In genomic region chr11:105524400-105524799, GRCm38 (mm10) we compare ENCODE assay signal across 19 mouse cellular contexts.
A peak's percentile ranks its signal among the peaks of the same experiment; 100 is the strongest.
DNase-seq lines count a peak whose midpoint lies in the region; ATAC-seq and TF ChIP-seq lines count a peak whose summit lies in the region.
"Had no signal": no experiment of that assay in that cellular context is flagged by ENCODE, and none has a peak within 500 bp of the region (broad histone marks: within the 10 kb centered on the region; RNA-seq: fewer than 3 reads in every experiment).

No protein-coding gene starts in this region.

- no peaks in the 10 kb centered on the region for H3K36me3 ChIP-seq in forebrain, embryonic 12.5 days (replicated peaks)
- no peaks in the 10 kb centered on the region for H3K36me3 ChIP-seq in forebrain, postnatal 0 days (ENCODE audit: insufficient read depth)
- H3K36me3 ChIP-seq in midbrain, embryonic 10.5 days, result no peaks in the 10 kb centered on the region
- H3K36me3 ChIP-seq in midbrain, postnatal 0 days (ENCODE audit: insufficient read depth, low read length), result no peaks in the 10 kb centered on the region
- no peaks in the 10 kb centered on the region for H3K36me3 ChIP-seq in hindbrain, embryonic 13.5 days
- H3K36me3 ChIP-seq: embryonic facial prominence, embryonic 12.5 days had no signal

- no peak overlapping the region for H3K4me2 ChIP-seq in forebrain, embryonic 12.5 days
- H3K4me2 ChIP-seq in forebrain, postnatal 0 days (ENCODE audit: low read depth), result no peak overlapping the region
- H3K4me2 ChIP-seq in midbrain, postnatal 0 days (ENCODE audit: low read depth, low read length, poor library complexity, severe bottlenecking), result no peak overlapping the region
- 0 out of 2 replicates have a peak overlapping the region, but pooled peaks have one; percentile 4 for H3K4me2 ChIP-seq in hindbrain, embryonic 13.5 days
- H3K4me2 ChIP-seq: embryonic facial prominence, embryonic 12.5 days; liver, embryonic 11.5 days; lung, embryonic 14.5 days had no signal

- no peak for DNase-seq in forebrain, postnatal 0 days
- peak; percentile 26 for DNase-seq in midbrain, embryonic 10.5 days (ENCODE audit: low spot score)
- no peak for DNase-seq in midbrain, postnatal 0 days (ENCODE audit: low spot score)
- DNase-seq in retina, postnatal 1 day, result peak; percentile 79
- no peak for DNase-seq in spleen, postnatal 10 days (ENCODE audit: low spot score in 2 of 2)
- DNase-seq in thymus, postnatal 10 days (ENCODE audit: low spot score in 2 of 2), result no peak
- DNase-seq: adrenal gland, postnatal 25 days; cerebellum, adult 9-11 months; heart, adult 18-20 months; layer of hippocampus, adult 9-11 months; lung, embryonic 14.5 days; thymus, adult 2 months had no signal

- H3K27ac ChIP-seq in forebrain, embryonic 12.5 days, result 0 out of 2 replicates have a peak overlapping the region, but pooled peaks have one; percentile 36
- no peak overlapping the region for H3K27ac ChIP-seq in forebrain, postnatal 0 days (ENCODE audit: low read depth, low read length)
- H3K27ac ChIP-seq in midbrain, embryonic 10.5 days (replicated peaks), result 0 out of 2 replicates have a peak overlapping the region, but pooled peaks have one; percentile 59
- no peak overlapping the region for H3K27ac ChIP-seq in midbrain, postnatal 0 days (ENCODE audit: low read depth, low read length)
- peak overlapping the region; percentile 55; the same call in 1 of the 2 replicates for H3K27ac ChIP-seq in hindbrain, embryonic 13.5 days
- H3K27ac ChIP-seq: embryonic facial prominence, embryonic 12.5 days; kidney, postnatal 0 days had no signal

- no peaks in the 10 kb centered on the region for H3K27me3 ChIP-seq in forebrain, embryonic 12.5 days
- no peaks in the 10 kb centered on the region for H3K27me3 ChIP-seq in forebrain, postnatal 0 days (ENCODE audit: insufficient read depth, low read length)
- H3K27me3 ChIP-seq in midbrain, embryonic 10.5 days (ENCODE audit: low read depth, poor library complexity, severe bottlenecking), result no peaks in the 10 kb centered on the region
- no peaks in the 10 kb centered on the region for H3K27me3 ChIP-seq in midbrain, postnatal 0 days (ENCODE audit: insufficient read depth, low read length)
- no peaks in the 10 kb centered on the region for H3K27me3 ChIP-seq in hindbrain, embryonic 13.5 days
- H3K27me3 ChIP-seq: CH12.LX; embryonic facial prominence, embryonic 12.5 days had no signal

- WGBS in forebrain, embryonic 12.5 days, result 48% methylated on average over 8 of the region's 8 CpGs
- 38% methylated on average over 8 of the region's 8 CpGs for WGBS in forebrain, postnatal 0 days
- 61% methylated on average over 8 of the region's 8 CpGs for WGBS in midbrain, embryonic 10.5 days
- 35% methylated on average over 8 of the region's 8 CpGs for WGBS in midbrain, postnatal 0 days
- WGBS in hindbrain, embryonic 13.5 days, result 15% methylated on average over 8 of the region's 8 CpGs

- peaks cover 16% of the 10 kb centered on the region; the same call in 1 of the 2 replicates for H3K4me1 ChIP-seq in forebrain, embryonic 12.5 days
- H3K4me1 ChIP-seq in forebrain, postnatal 0 days (ENCODE audit: insufficient read depth), result no peaks in the 10 kb centered on the region
- peaks cover 34% of the 10 kb centered on the region for H3K4me1 ChIP-seq in midbrain, embryonic 10.5 days
- H3K4me1 ChIP-seq in midbrain, postnatal 0 days (ENCODE audit: insufficient read depth, low read length), result peaks cover 3% of the 10 kb centered on the region; the same call in 1 of the 2 replicates
- H3K4me1 ChIP-seq in hindbrain, embryonic 13.5 days (replicated peaks), result peaks cover 13% of the 10 kb centered on the region

- no peak overlapping the region for H3K4me3 ChIP-seq in forebrain, embryonic 12.5 days (replicated peaks)
- no peak overlapping the region for H3K4me3 ChIP-seq in forebrain, postnatal 0 days (ENCODE audit: low read depth, low read length)
- H3K4me3 ChIP-seq in midbrain, embryonic 10.5 days, result no peak overlapping the region
- H3K4me3 ChIP-seq in midbrain, postnatal 0 days (ENCODE audit: low read depth, low read length), result no peak overlapping the region
- H3K4me3 ChIP-seq in hindbrain, embryonic 13.5 days, result no peak overlapping the region
- H3K4me3 ChIP-seq: embryonic facial prominence, embryonic 12.5 days had no signal

- no peak for TF ChIP-seq CTCF in forebrain, postnatal 0 days (IDR thresholded peaks at IDR 0.05; ENCODE audit: low read depth)
- TF ChIP-seq CTCF in midbrain, postnatal 0 days (IDR thresholded peaks at IDR 0.05), result no peak

- H3K9me3 ChIP-seq in forebrain, embryonic 12.5 days, result no peaks in the 10 kb centered on the region
- no peaks in the 10 kb centered on the region for H3K9me3 ChIP-seq in forebrain, postnatal 0 days (ENCODE audit: low read length)
- H3K9me3 ChIP-seq in midbrain, embryonic 10.5 days (replicated peaks), result no peaks in the 10 kb centered on the region
- no peaks in the 10 kb centered on the region for H3K9me3 ChIP-seq in midbrain, postnatal 0 days (ENCODE audit: low read length)
- H3K9me3 ChIP-seq in hindbrain, embryonic 13.5 days, result no peaks in the 10 kb centered on the region
- H3K9me3 ChIP-seq: embryonic facial prominence, embryonic 12.5 days had no signal

- no peak overlapping the region for H3K9ac ChIP-seq in forebrain, embryonic 12.5 days
- no peak overlapping the region for H3K9ac ChIP-seq in forebrain, postnatal 0 days
- no peak overlapping the region for H3K9ac ChIP-seq in midbrain, postnatal 0 days (replicated peaks; ENCODE audit: low read length, poor library complexity, severe bottlenecking)
- no peak overlapping the region for H3K9ac ChIP-seq in hindbrain, embryonic 13.5 days
- H3K9ac ChIP-seq: embryonic facial prominence, embryonic 12.5 days; lung, embryonic 14.5 days had no signal

- no peak for ATAC-seq in forebrain, embryonic 12.5 days (ENCODE audit: low FRiP score)
- ATAC-seq in forebrain, postnatal 0 days, result no peak
- ATAC-seq in midbrain, postnatal 0 days (ENCODE audit: low FRiP score), result no peak
- no peak for ATAC-seq in hindbrain, embryonic 13.5 days (ENCODE audit: low FRiP score)
- ATAC-seq: intestine, postnatal 0 days had no signal

Comparison
In these comparisons a context has a peak if more than half of its experiments do, and no peak if none do; other contexts are left out.
1. H3K27ac ChIP-seq: peak in forebrain, embryonic 12.5 days (single experiment), midbrain, embryonic 10.5 days (single experiment) and hindbrain, embryonic 13.5 days (single experiment); none in forebrain, postnatal 0 days (single experiment) and midbrain, postnatal 0 days (single experiment).
2. DNase-seq: peak in midbrain, embryonic 10.5 days (single experiment) and retina, postnatal 1 day (single experiment); none in forebrain, postnatal 0 days (single experiment), midbrain, postnatal 0 days (single experiment), spleen, postnatal 10 days (0 of 2) and thymus, postnatal 10 days (0 of 2).